Mouse (Mus musculus): ENCODE measurements around the gene Mink1. TPM values are rescaled to one million over a fixed set of nuclear protein-coding genes. Genes with fewer than 3 reads are reported as not detected.

Mink1 gene
- 8.1 TPM for polyA plus RNA-seq (2017; shearing (Covaris generic))

DNA sequence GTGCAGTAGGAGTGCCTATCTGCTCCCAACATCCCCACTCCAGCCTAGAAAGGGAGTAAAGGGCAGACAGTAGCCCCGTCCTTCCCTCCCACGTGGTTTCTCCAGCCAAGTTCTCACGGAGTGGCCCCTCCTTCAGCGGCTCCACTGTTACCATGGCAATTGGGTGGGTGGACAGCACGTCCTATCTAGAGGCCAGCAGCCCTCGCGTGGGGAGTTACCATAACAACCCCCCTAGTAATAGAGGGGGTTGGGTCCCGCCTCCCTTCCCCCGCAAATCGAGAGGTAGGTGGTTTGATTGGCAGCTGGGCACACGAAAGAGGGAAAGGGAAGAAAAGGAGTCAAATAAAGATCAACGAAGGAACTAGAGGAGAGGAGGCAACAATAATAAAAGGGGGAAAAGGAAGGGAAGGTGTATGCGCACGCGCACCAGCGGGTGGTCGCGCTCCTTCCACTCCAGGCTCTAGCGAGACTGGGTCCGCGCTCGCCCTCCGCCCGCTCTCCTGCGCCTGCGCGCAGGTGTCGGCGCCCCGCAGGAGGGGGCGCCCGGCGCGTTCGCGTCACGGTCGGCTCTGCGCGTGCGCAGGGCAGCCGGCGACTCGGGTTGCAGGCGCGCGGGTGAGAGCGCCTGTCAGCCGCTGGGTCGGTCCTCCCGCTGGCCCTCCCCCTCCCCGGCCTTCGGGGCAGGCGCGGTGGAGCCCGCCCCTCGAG is at the start of gene Mink1:
Gene Mink1, plus strand, starts transcription at position 595 of the 708 bp plus-strand sequence.

DNA sequence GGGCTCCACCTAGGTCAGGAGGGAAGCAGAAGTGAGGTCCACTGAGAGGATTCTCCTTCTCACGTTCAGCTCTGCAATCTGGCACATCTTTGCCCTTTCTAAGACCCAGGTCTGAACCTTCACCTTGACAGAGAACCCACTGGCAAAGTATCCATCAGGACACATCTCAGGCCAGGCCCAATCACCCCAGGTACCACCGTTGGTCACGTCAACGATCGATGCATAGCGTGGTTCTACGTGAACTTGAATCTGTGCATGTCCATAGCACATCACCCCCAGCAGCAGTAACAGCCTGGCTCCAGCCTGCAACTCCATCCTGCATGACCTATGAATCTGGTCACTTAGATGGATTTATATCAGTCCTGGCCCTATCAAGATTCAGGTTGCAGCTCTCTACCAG is 48.4 kb upstream of the Mink1 start, which contains the start of gene Vmo1:
Gene Vmo1, minus strand, starts transcription at position 329 of the 400 bp plus-strand sequence.

GRCm38 (mm10) chr11:70518923-70519322 is 43.8 kb upstream of the Mink1 start, which contains the start of gene Gltpd2:
Gene Gltpd2 (plus strand): TSS chr11:70519196.

GRCm38 (mm10) chr11:70525184-70525678 is 37.5 kb upstream of the Mink1 start, which contains the start of gene Psmb6:
Gene Psmb6 (plus strand): TSS chr11:70525367.

DNA sequence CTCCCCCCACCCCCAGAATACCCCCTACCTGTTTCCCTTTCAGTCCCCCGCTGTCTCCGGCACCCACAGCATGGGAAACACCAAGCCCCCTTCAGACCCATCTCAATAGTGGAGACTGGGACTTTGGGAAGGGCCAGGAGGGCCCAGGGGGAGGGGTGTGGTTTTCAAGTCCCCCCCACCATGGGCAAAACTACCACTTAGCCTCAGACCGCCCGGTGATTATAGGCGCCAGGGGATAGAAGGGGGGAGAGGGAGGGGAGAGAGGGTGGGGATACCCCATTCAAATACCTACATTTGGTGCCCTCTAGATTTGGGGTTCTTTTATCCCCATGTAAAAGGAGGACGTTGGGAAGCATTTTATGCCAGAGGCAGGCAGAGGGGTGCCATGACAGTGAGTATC is 29.8 kb upstream of the Mink1 start, which contains the start of gene Gm40193:
Gene Gm40193, minus strand, starts transcription at position 101 of the 400 bp plus-strand sequence.

DNA sequence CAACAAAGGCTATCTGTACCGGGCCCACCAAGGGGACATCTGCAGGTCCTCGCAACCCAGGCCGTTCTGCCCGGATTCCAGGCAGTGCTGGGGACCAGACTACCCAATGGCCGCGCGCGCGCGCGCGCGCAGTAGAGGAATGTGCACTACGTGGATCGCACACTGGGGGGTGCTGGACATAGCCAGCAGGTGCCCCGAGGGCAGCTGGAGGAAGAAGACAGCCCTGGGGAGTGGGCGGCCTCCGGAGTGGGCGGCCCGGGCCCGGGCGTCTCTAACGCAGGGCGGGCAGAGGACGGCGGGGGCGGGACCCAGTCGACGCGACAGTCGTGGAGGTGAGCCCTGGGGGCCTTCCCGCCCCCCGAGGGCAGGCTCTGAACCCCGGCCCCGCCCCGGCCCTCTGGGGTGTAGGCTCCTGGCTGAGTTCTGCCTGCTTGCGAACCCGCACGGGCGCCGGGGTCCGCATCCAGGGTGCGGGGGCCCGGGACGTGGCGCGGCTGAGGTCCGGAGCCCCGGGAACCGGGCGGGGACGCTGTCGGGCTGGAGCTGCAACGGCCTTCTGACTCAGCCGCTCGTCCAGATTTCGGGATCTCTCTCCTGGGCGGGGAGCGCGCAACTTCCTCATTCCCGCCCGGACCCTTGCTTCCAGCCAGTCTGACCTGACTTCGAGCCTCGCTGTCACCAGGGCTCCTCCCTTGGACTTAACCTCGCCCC is 22.6 kb upstream of the Mink1 start, which contains the start of gene Pld2:
Gene Pld2, plus strand, starts transcription at position 188 of the 711 bp plus-strand sequence.

DNA sequence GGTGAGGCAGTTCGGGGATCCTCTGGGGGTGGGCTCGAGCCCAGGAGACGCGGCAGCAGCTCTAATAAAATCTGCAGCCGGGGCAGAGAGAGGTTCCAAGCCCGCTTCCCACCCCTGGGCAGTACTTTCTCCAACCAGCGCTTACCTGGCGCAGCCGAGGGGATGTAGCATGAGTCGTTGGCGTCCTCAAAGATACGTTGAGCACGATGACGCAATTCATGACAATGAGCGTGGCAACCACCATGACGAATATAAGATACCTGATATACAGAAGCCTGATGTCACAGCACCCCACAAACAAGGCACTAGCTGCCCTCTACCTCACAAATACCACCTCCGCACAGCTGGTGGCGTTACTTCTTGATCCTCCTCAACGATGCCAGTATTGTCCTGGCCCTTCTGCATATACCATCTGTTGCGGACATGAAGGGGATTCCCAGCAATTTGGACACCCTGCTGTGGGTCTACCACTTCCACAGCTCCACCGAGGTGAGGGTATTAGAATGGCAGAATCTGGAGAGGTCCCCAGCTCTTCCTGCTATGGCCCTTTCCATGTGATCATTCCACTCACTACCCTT is 52.9 kb downstream of the Mink1 start, which contains the start of gene 4930544D05Rik:
Gene 4930544D05Rik, plus strand, starts transcription at position 333 of the 578 bp plus-strand sequence.

GRCm38 (mm10) chr11:70619101-70619500 is 56.4 kb downstream of the Mink1 start, which contains the start of gene Chrne:
Gene Chrne (minus strand): TSS chr11:70619216.

GRCm38 (mm10) chr11:70638714-70639278 is 76.1 kb downstream of the Mink1 start, which contains the start of gene Gp1ba:
Gene Gp1ba (plus strand): TSS chr11:70639122.

DNA sequence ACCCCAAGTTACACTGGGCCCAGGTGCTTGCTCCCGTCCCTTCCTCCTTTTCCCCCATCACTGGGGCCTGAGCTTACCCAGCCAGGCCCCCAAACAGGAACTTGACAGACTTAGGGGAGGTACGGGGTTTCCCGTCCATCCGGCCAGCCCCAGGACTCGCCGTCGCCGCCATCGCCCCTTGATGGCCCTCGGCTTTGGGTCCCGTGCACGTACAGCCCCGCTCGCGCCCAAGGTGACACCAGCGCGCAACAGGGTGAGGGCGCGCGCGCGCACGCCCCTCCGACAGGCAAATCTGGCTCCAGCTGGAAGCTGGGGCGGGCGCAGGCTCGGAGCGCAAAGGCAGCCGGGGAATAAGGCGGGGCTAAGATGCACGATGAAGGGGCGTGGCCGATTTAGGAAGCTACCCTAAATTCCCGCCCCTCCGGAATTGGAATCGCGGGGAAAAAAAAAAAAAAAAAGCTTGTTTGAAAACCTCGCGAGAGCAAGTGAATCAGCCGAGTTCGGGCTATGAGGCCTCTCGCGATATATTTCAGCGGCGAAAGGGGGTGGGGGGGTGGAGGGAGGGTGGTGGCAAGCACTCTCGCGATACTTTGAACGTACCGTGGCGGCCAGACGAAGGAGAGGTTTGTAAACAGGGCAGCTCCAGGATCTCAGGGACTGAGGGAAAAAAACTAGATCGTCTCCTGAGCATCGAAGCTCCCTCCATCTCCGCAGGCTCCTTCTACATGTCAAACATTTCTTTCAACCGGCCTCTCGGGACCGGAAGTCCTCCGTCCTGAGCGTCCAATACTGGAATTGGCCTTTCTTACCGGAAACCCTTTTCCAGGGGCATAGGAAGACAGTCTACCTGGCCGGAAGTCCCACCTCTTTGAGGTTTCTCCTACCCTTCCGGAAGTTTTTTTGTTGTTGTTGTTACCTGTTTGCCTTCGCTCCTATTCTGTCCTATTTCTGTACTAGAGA is 84.3 kb downstream of the Mink1 start, which contains the start of the genes Rnf167 and Slc25a11:
Gene Rnf167, plus strand, starts transcription at position 545 of the 960 bp plus-strand sequence.
Gene Slc25a11, minus strand, starts transcription at position 789 of the 960 bp plus-strand sequence.

GRCm38 (mm10) chr11:70654198-70654922 is 91.7 kb downstream of the Mink1 start, which contains the start of gene Pfn1:
Gene Pfn1 (minus strand): TSS chr11:70654644.

GRCm38 (mm10) chr11:70656964-70657363 is 94.3 kb downstream of the Mink1 start, which contains the start of gene Eno3:
Gene Eno3 (plus strand): TSS chr11:70657202.

Other genes starting within 250 kb of the Mink1 start
- gene Alox12e, start 240.3 kb upstream of the Mink1 start, polyA plus RNA-seq (2017; shearing (Covaris generic)) = not detected
- not detected for gene Alox15, start 210.8 kb upstream of the Mink1 start, polyA plus RNA-seq (2017; shearing (Covaris generic))
- 12.8 TPM for gene Pelp1, start 152.8 kb upstream of the Mink1 start, polyA plus RNA-seq (2017; shearing (Covaris generic))
- 217 TPM for gene Arrb2, start 130.2 kb upstream of the Mink1 start, polyA plus RNA-seq (2017; shearing (Covaris generic))
- 81.1 TPM for gene Med11, start 111.0 kb upstream of the Mink1 start, polyA plus RNA-seq (2017; shearing (Covaris generic))
- not detected for gene Zmynd15, start 103.4 kb upstream of the Mink1 start, polyA plus RNA-seq (2017; shearing (Covaris generic))
- gene Cxcl16, start 102.9 kb upstream of the Mink1 start, polyA plus RNA-seq (2017; shearing (Covaris generic)) = 0.57 TPM
- gene Tm4sf5, start 57.6 kb upstream of the Mink1 start, polyA plus RNA-seq (2017; shearing (Covaris generic)) = 4.0 TPM
- gene Vmo1, start 48.3 kb upstream of the Mink1 start, polyA plus RNA-seq (2017; shearing (Covaris generic)) = not detected
- not detected for gene Gltpd2, start 43.7 kb upstream of the Mink1 start, polyA plus RNA-seq (2017; shearing (Covaris generic))
- 374 TPM for gene Psmb6, start 37.5 kb upstream of the Mink1 start, polyA plus RNA-seq (2017; shearing (Covaris generic))
- not detected for gene Gm40193, start 29.9 kb upstream of the Mink1 start, polyA plus RNA-seq (2017; shearing (Covaris generic))
- 2.5 TPM for gene Pld2, start 22.8 kb upstream of the Mink1 start, polyA plus RNA-seq (2017; shearing (Covaris generic))
- gene 4930544D05Rik, start 53.0 kb downstream of the Mink1 start, polyA plus RNA-seq (2017; shearing (Covaris generic)) = not detected
- 1.1 TPM for gene Chrne, start 56.3 kb downstream of the Mink1 start, polyA plus RNA-seq (2017; shearing (Covaris generic))
- gene Gp1ba, start 76.2 kb downstream of the Mink1 start, polyA plus RNA-seq (2017; shearing (Covaris generic)) = 0.10 TPM
- 396 TPM for gene Rnf167, start 84.4 kb downstream of the Mink1 start, polyA plus RNA-seq (2017; shearing (Covaris generic))
- gene Slc25a11, start 84.6 kb downstream of the Mink1 start, polyA plus RNA-seq (2017; shearing (Covaris generic)) = 170 TPM
- gene Pfn1, start 91.8 kb downstream of the Mink1 start, polyA plus RNA-seq (2017; shearing (Covaris generic)) = 4,385 TPM
- gene Eno3, start 94.3 kb downstream of the Mink1 start, polyA plus RNA-seq (2017; shearing (Covaris generic)) = 35.5 TPM
- 98.7 TPM for gene Spag7, start 106.5 kb downstream of the Mink1 start, polyA plus RNA-seq (2017; shearing (Covaris generic))
- 57.4 TPM for gene Camta2, start 125.2 kb downstream of the Mink1 start, polyA plus RNA-seq (2017; shearing (Covaris generic))
- gene Inca1, start 137.3 kb downstream of the Mink1 start, polyA plus RNA-seq (2017; shearing (Covaris generic)) = 0.77 TPM
- 0.38 TPM for gene Kif1c, start 137.7 kb downstream of the Mink1 start, polyA plus RNA-seq (2017; shearing (Covaris generic))
- 5.4 TPM for gene Zfp3, start 201.3 kb downstream of the Mink1 start, polyA plus RNA-seq (2017; shearing (Covaris generic))
- gene Scimp, start 249.7 kb downstream of the Mink1 start, polyA plus RNA-seq (2017; shearing (Covaris generic)) = 0.60 TPM